ENCODE assay signal across 8 mouse cellular contexts in the genomic region with DNA sequence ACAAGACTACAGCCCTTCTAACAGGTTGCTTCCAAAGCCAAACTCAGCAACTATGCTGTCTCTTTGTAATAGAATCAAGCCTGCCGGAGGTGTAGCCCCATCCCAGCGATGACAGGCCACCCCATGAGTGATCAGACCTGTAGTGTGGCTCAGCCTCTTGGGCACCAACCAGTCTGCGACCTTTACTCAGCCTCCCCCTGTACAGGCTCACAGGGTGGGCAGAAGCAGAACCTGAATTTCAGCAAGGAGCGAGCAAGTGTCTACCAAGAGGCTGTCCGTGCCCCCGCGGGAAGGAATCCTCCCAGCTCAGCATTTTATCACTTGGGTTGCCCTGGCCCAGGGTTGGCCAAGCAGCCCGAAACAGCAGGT.
DNase-seq lines count a peak whose midpoint lies in the region; ATAC-seq and TF ChIP-seq lines count a peak whose summit lies in the region.

No protein-coding gene starts in this region.

- TF ChIP-seq POLR2A in heart, adult 2 months (IDR thresholded peaks at IDR 0.05; ENCODE audit: insufficient read depth, low read depth, low read length): no peak

- H3K27ac ChIP-seq in heart, adult 2 months: no peak overlapping the region; the same call in 1 of the 2 replicates
- peak overlapping the region; percentile 80 for H3K27ac ChIP-seq in liver, embryonic 12.5 days
- H3K27ac ChIP-seq in stomach, postnatal 0 days (replicated peaks): peak overlapping the region; percentile 4; the same call in 1 of the 2 replicates

- no peaks in the 10 kb centered on the region for H3K9me3 ChIP-seq in liver, embryonic 12.5 days (replicated peaks)
- H3K9me3 ChIP-seq in stomach, postnatal 0 days (ENCODE audit: control insufficient read depth, low read length): no peaks in the 10 kb centered on the region

- no peaks in the 10 kb centered on the region for H3K36me3 ChIP-seq in heart, adult 2 months (ENCODE audit: control insufficient read depth, insufficient read depth, low read length)
- H3K36me3 ChIP-seq in liver, embryonic 12.5 days: no peaks in the 10 kb centered on the region
- no peaks in the 10 kb centered on the region for H3K36me3 ChIP-seq in stomach, postnatal 0 days (ENCODE audit: control insufficient read depth, insufficient read depth, low read length)

- TF ChIP-seq EP300 in heart, adult 2 months (IDR thresholded peaks at IDR 0.05; ENCODE audit: insufficient read depth, low read depth, low read length): no peak
- TF ChIP-seq EP300 in stomach, postnatal 0 days (optimal IDR thresholded peaks at IDR 0.05): no peak

- H3K27me3 ChIP-seq in heart, adult 2 months (ENCODE audit: control insufficient read depth, insufficient read depth, low read length): no peaks in the 10 kb centered on the region
- peaks cover 8% of the 10 kb centered on the region; the same call in 1 of the 2 replicates for H3K27me3 ChIP-seq in liver, embryonic 12.5 days (replicated peaks)
- no peaks in the 10 kb centered on the region for H3K27me3 ChIP-seq in stomach, postnatal 0 days (ENCODE audit: control insufficient read depth, insufficient read depth, low read length)

- no peak for TF ChIP-seq CTCF in heart, adult 2 months (IDR thresholded peaks at IDR 0.05)
- no peak for TF ChIP-seq CTCF in stomach, postnatal 0 days (IDR thresholded peaks at IDR 0.05; ENCODE audit: low read depth)

- intact Hi-C loops in heart, adult 2 months (cut with DNase I): no loop called here

- peak overlapping the region; percentile 99 for H3K4me2 ChIP-seq in liver, embryonic 12.5 days
- peak overlapping the region; percentile 76 for H3K4me2 ChIP-seq in stomach, postnatal 0 days (replicated peaks; ENCODE audit: low read depth)

- H3K9ac ChIP-seq in heart, adult 2 months (ENCODE audit: low read depth, low read length): peak overlapping the region; percentile 68
- H3K9ac ChIP-seq in liver, embryonic 12.5 days: peak overlapping the region; percentile 84
- peak overlapping the region; percentile 50; the same call in 1 of the 2 replicates for H3K9ac ChIP-seq in stomach, postnatal 0 days (ENCODE audit: low read length)

- peak; percentile 23; the same call in 1 of the 2 replicates for ATAC-seq in liver, embryonic 12.5 days
- ATAC-seq in stomach, postnatal 0 days (ENCODE audit: low FRiP score, low TSS enrichment): peak; percentile 24; the same call in 1 of the 2 replicates

- 56% methylated on average over 8 of the region's 8 CpGs for WGBS in heart, adult 2 months
- WGBS in liver, embryonic 12.5 days (ENCODE audit: insufficient replicate concordance): 31% methylated on average over 8 of the region's 8 CpGs
- 32% methylated on average over 8 of the region's 8 CpGs for WGBS in stomach, postnatal 0 days

- peak overlapping the region; percentile 32; the same call in 1 of the 2 replicates for H3K4me3 ChIP-seq in heart, adult 2 months
- H3K4me3 ChIP-seq in liver, embryonic 12.5 days: peak overlapping the region; percentile 64
- H3K4me3 ChIP-seq in stomach, postnatal 0 days (ENCODE audit: low read depth, low read length): peak overlapping the region; percentile 37

- H3K79me2 ChIP-seq in heart, adult 2 months (replicated peaks; ENCODE audit: control insufficient read depth, insufficient read depth, low read length): no peaks in the 10 kb centered on the region

- no peaks in the 10 kb centered on the region; the same call in 1 of the 2 replicates for H3K4me1 ChIP-seq in heart, adult 2 months (ENCODE audit: control insufficient read depth, insufficient read depth, low read length)
- peaks cover 44% of the 10 kb centered on the region for H3K4me1 ChIP-seq in liver, embryonic 12.5 days
- no peaks in the 10 kb centered on the region for H3K4me1 ChIP-seq in stomach, postnatal 0 days (replicated peaks; ENCODE audit: control insufficient read depth, insufficient read depth)

- no peak for DNase-seq in heart, adult 2 months
- no peak for DNase-seq in heart, adult 8-10 months (ENCODE audit: low spot score)
- peak; percentile 7 for DNase-seq in urinary bladder, postnatal 14 days (ENCODE audit: low spot score)
- DNase-seq in urinary bladder, postnatal 4 days (ENCODE audit: low spot score in 2 of 2): no peak
- DNase-seq in stomach, postnatal 0 days (ENCODE audit: low spot score): peak; percentile 26
- no peak for DNase-seq in frontal cortex, adult 2 months (ENCODE audit: extremely low spot score in 1 of 2, low spot score in 1 of 2)
- DNase-seq in gastrocnemius, postnatal 25 days: no peak

Comparison
In these comparisons a context has a peak if more than half of its experiments do, and no peak if none do; other contexts are left out.
1. DNase-seq: peak in urinary bladder, postnatal 14 days (single experiment) and stomach, postnatal 0 days (single experiment); none in heart, adult 2 months (0 of 2), heart, adult 8-10 months (single experiment), urinary bladder, postnatal 4 days (0 of 2), frontal cortex, adult 2 months (0 of 2) and gastrocnemius, postnatal 25 days (single experiment).
2. Peak in every context shown above with its lines, with median percentiles within 50 percentile points of each other: H3K4me3 ChIP-seq and H3K9ac ChIP-seq.